Mouse (Mus musculus): ENCODE results near the gene Cd2. TPM values are rescaled to one million over a fixed set of nuclear protein-coding genes. Genes with fewer than 3 reads are reported as not detected.
A peak's percentile ranks its signal among the peaks of the same experiment; 100 is the strongest.

Gene Cd2
- polyA plus RNA-seq, 1 experiment from 2014 or later: 0.42 TPM

- 79% methylated on average over 6 of the region's 6 CpGs for WGBS
- H3K27ac ChIP-seq (ENCODE audit: low read depth): no peak overlapping the region
- H3K36me3 ChIP-seq (ENCODE audit: insufficient read depth): no peaks in the 10 kb centered on the region
- H3K4me1 ChIP-seq (ENCODE audit: insufficient read depth): no peaks in the 10 kb centered on the region
- no peak for DNase-seq
- H3K4me3 ChIP-seq (ENCODE audit: low read depth, low read length): no peak overlapping the region
- TF ChIP-seq CTCF (IDR thresholded peaks at IDR 0.05; ENCODE audit: low read depth): peak; percentile 51
- ATAC-seq (ENCODE audit: insufficient read depth): no peak
- no peak overlapping the region for H3K4me2 ChIP-seq
- no peaks in the 10 kb centered on the region for H3K9me3 ChIP-seq (ENCODE audit: low read depth, low read length)
- no peak overlapping the region for H3K9ac ChIP-seq
- H3K27me3 ChIP-seq (ENCODE audit: insufficient read depth, low read length): no peaks in the 10 kb centered on the region
Observed at GRCm38 (mm10) chr3:101314954-101315353, 27.2 kb upstream of the Cd2 start.

- no peaks in the 10 kb centered on the region for H3K9me3 ChIP-seq (ENCODE audit: low read depth, low read length)
- H3K9ac ChIP-seq: no peak overlapping the region
- no peaks in the 10 kb centered on the region for H3K36me3 ChIP-seq (ENCODE audit: insufficient read depth)
- H3K4me1 ChIP-seq (ENCODE audit: insufficient read depth): no peaks in the 10 kb centered on the region
- no peak overlapping the region for H3K4me2 ChIP-seq
- DNase-seq (no peak), ATAC-seq (ENCODE audit: insufficient read depth) (no peak)
- no peaks in the 10 kb centered on the region for H3K27me3 ChIP-seq (ENCODE audit: insufficient read depth, low read length)
- H3K27ac ChIP-seq (ENCODE audit: low read depth): no peak overlapping the region
- WGBS: 66% methylated on average over 8 of the region's 8 CpGs
- no peak overlapping the region for H3K4me3 ChIP-seq (ENCODE audit: low read depth, low read length)
- no peak for TF ChIP-seq CTCF (IDR thresholded peaks at IDR 0.05; ENCODE audit: low read depth)
Observed at GRCm38 (mm10) chr3:101313266-101314051, 25.7 kb upstream of the Cd2 start.

GRCm38 (mm10) chr3:101310977-101311376 lies 23.2 kb upstream of the Cd2 start:
- DNase-seq (no peak), ATAC-seq (ENCODE audit: insufficient read depth) (no peak; the same call in 1 of the 2 replicates)
- Histone ChIP-seq H3K9ac (no peak overlapping the region), H3K27ac (ENCODE audit: low read depth) (no peak overlapping the region), H3K27me3 (ENCODE audit: insufficient read depth, low read length) (no peaks in the 10 kb centered on the region), H3K4me2 (no peak overlapping the region), H3K4me1 (ENCODE audit: insufficient read depth) (no peaks in the 10 kb centered on the region), H3K9me3 (ENCODE audit: low read depth, low read length) (no peaks in the 10 kb centered on the region), H3K36me3 (ENCODE audit: insufficient read depth) (no peaks in the 10 kb centered on the region), H3K4me3 (ENCODE audit: low read depth, low read length) (no peak overlapping the region)
- 47% methylated on average over 9 of the region's 9 CpGs for WGBS
- TF ChIP-seq CTCF (IDR thresholded peaks at IDR 0.05; ENCODE audit: low read depth): no peak

- TF ChIP-seq CTCF (IDR thresholded peaks at IDR 0.05; ENCODE audit: low read depth): no peak
- H3K4me2 ChIP-seq: no peak overlapping the region
- H3K4me3 ChIP-seq (ENCODE audit: low read depth, low read length): no peak overlapping the region
- no peaks in the 10 kb centered on the region for H3K9me3 ChIP-seq (ENCODE audit: low read depth, low read length)
- no peaks in the 10 kb centered on the region for H3K36me3 ChIP-seq (ENCODE audit: insufficient read depth)
- no peaks in the 10 kb centered on the region for H3K27me3 ChIP-seq (ENCODE audit: insufficient read depth, low read length)
- H3K9ac ChIP-seq: no peak overlapping the region
- ATAC-seq (ENCODE audit: insufficient read depth) (no peak), DNase-seq (peak; percentile 51)
- H3K27ac ChIP-seq (ENCODE audit: low read depth): no peak overlapping the region
- no peaks in the 10 kb centered on the region for H3K4me1 ChIP-seq (ENCODE audit: insufficient read depth)
- 55% methylated on average over 3 of the region's 3 CpGs for WGBS
Observed at GRCm38 (mm10) chr3:101309626-101310025, 21.9 kb upstream of the Cd2 start.

GRCm38 (mm10) chr3:101306090-101306489 lies 18.4 kb upstream of the Cd2 start:
- no peak overlapping the region for H3K27ac ChIP-seq (ENCODE audit: low read depth)
- H3K9me3 ChIP-seq (ENCODE audit: low read depth, low read length): no peaks in the 10 kb centered on the region
- H3K4me2 ChIP-seq: no peak overlapping the region
- no peak overlapping the region for H3K9ac ChIP-seq
- 47% methylated on average over 9 of the region's 9 CpGs for WGBS
- H3K4me1 ChIP-seq (ENCODE audit: insufficient read depth): no peaks in the 10 kb centered on the region
- no peaks in the 10 kb centered on the region for H3K27me3 ChIP-seq (ENCODE audit: insufficient read depth, low read length)
- no peak for ATAC-seq (ENCODE audit: insufficient read depth)
- peak; percentile 67 for DNase-seq
- H3K4me3 ChIP-seq (ENCODE audit: low read depth, low read length): no peak overlapping the region
- no peak for TF ChIP-seq CTCF (IDR thresholded peaks at IDR 0.05; ENCODE audit: low read depth)
- no peaks in the 10 kb centered on the region for H3K36me3 ChIP-seq (ENCODE audit: insufficient read depth)

GRCm38 (mm10) chr3:101305046-101305445 lies 17.3 kb upstream of the Cd2 start:
- DNase-seq: no peak
- Histone ChIP-seq H3K27me3 (ENCODE audit: insufficient read depth, low read length) (no peaks in the 10 kb centered on the region), H3K4me3 (ENCODE audit: low read depth, low read length) (no peak overlapping the region), H3K4me2 (no peak overlapping the region), H3K27ac (ENCODE audit: low read depth) (no peak overlapping the region), H3K9me3 (ENCODE audit: low read depth, low read length) (no peaks in the 10 kb centered on the region), H3K4me1 (ENCODE audit: insufficient read depth) (peaks cover 6% of the 10 kb centered on the region), H3K9ac (no peak overlapping the region), H3K36me3 (ENCODE audit: insufficient read depth) (no peaks in the 10 kb centered on the region)
- ATAC-seq (ENCODE audit: insufficient read depth): no peak
- 81% methylated on average over 2 of the region's 2 CpGs for WGBS
- TF ChIP-seq CTCF (IDR thresholded peaks at IDR 0.05; ENCODE audit: low read depth): no peak

- Histone ChIP-seq H3K4me2 (no peak overlapping the region), H3K4me1 (ENCODE audit: insufficient read depth) (peaks cover 7% of the 10 kb centered on the region), H3K36me3 (ENCODE audit: insufficient read depth) (no peaks in the 10 kb centered on the region), H3K9ac (no peak overlapping the region), H3K27ac (ENCODE audit: low read depth) (no peak overlapping the region), H3K9me3 (ENCODE audit: low read depth, low read length) (no peaks in the 10 kb centered on the region), H3K27me3 (ENCODE audit: insufficient read depth, low read length) (no peaks in the 10 kb centered on the region), H3K4me3 (ENCODE audit: low read depth, low read length) (no peak overlapping the region)
- ATAC-seq (ENCODE audit: insufficient read depth): peak; percentile 18; the same call in 1 of the 2 replicates
- DNase-seq: peak; percentile 85
- 9% methylated on average over 8 of the region's 8 CpGs for WGBS
- peak; percentile 72 for TF ChIP-seq CTCF (IDR thresholded peaks at IDR 0.05; ENCODE audit: low read depth)
Observed at GRCm38 (mm10) chr3:101304156-101304555, 16.4 kb upstream of the Cd2 start.
